Mouse (Mus musculus) forebrain, embryonic 14.5 days (tissue): ENCODE results near the gene Pdgfb. TPM values are rescaled to one million over a fixed set of nuclear protein-coding genes. Genes with fewer than 3 reads are reported as not detected.

ENCODE experiments used
- ATAC-seq: fragments of 200-750 bp; cut with Nextera tagmentation; 2 replicates; pipeline ENCODE4 v1.8.0; 2017; ENCODE audit warnings: mild to moderate bottlenecking, moderate library complexity
- DNase-seq: peaks from one replicate; pipeline ENCODE4 v3.0.0-alpha.2; 2015; ENCODE audit warnings: low spot score
- H3K27ac ChIP-seq: fragments of 300-500 bp; sonication (generic); 2 replicates; pipeline ENCODE4 v1.5.1; 2014; ENCODE audit warnings: low read depth, mild to moderate bottlenecking, control low read depth, low read length, moderate library complexity
- H3K27me3 ChIP-seq: fragments of 300-500 bp; sonication (generic); replicated peaks from 2 replicates; pipeline ENCODE4 v1.6.1; 2014; ENCODE audit warnings: low read length, control low read depth, mixed read lengths; ENCODE audit not compliant: control insufficient read depth, insufficient read depth
- H3K36me3 ChIP-seq: fragments of 300-500 bp; sonication (generic); 2 replicates; pipeline ENCODE4 v1.6.1; 2014; ENCODE audit warnings: low read length, control low read depth; ENCODE audit not compliant: control insufficient read depth, insufficient read depth
- H3K4me1 ChIP-seq: fragments of 300-500 bp; sonication (generic); 2 replicates; pipeline ENCODE4 v1.6.1; 2014; ENCODE audit warnings: antibody characterized with exemption, low read length, control low read depth; ENCODE audit not compliant: control insufficient read depth, insufficient read depth
- H3K4me2 ChIP-seq: fragments of 300-500 bp; sonication (generic); 2 replicates; pipeline ENCODE4 v1.6.1; 2014; ENCODE audit warnings: mild to moderate bottlenecking, control low read depth, low read length
- H3K4me3 ChIP-seq: fragments of 300-500 bp; sonication (generic); 2 replicates; pipeline ENCODE4 v1.5.1; 2014; ENCODE audit warnings: low read depth, low read length, control low read depth
- H3K9ac ChIP-seq: fragments of 300-500 bp; sonication (generic); 2 replicates; pipeline ENCODE4 v1.6.1; 2014; ENCODE audit warnings: mild to moderate bottlenecking, low read length, control low read depth, moderate library complexity
- H3K9me3 ChIP-seq: fragments of 300-500 bp; sonication (generic); replicated peaks from 2 replicates; pipeline ENCODE4 v1.6.1; 2016; ENCODE audit warnings: low read length, control low read depth, mixed read lengths; ENCODE audit not compliant: control insufficient read depth
- WGBS: fragments of 180-500 bp; shearing (Covaris S2); extraction: QIAGEN DNeasy Blood & Tissue Kit; methylation state at CpG from one replicate; pipeline ENCODE4 v1.1.7; 2014; 5-methylcytosine and 5-hydroxymethylcytosine counted together
- polyA plus RNA-seq: library from polyadenylated mRNA; unstranded; fragments of >200 nt; fragmentation: Nextera tagmentation; extraction: Ambion mirVana; gene quantifications from 2 replicates; pipeline ENCODE4 v1.2.1, GENCODE M21; 2014

Pdgfb gene
- polyA plus RNA-seq, 1 experiment from 2014 or later, result 2.7 TPM

GRCm38 (mm10) chr15:80026061-80026460 lies 11.3 kb upstream of the Pdgfb start:
- H3K27ac ChIP-seq, result no peak overlapping the region
- no peak overlapping the region for H3K4me3 ChIP-seq
- H3K9ac ChIP-seq, result no peak overlapping the region
- no peaks in the 10 kb centered on the region for H3K36me3 ChIP-seq
- no peak overlapping the region for H3K4me2 ChIP-seq
- H3K27me3 ChIP-seq, result no peaks in the 10 kb centered on the region
- no peaks in the 10 kb centered on the region for H3K4me1 ChIP-seq
- no peaks in the 10 kb centered on the region for H3K9me3 ChIP-seq
- ATAC-seq (no peak), DNase-seq (no peak)
- 84% methylated on average over 5 of the region's 5 CpGs for WGBS

DNA sequence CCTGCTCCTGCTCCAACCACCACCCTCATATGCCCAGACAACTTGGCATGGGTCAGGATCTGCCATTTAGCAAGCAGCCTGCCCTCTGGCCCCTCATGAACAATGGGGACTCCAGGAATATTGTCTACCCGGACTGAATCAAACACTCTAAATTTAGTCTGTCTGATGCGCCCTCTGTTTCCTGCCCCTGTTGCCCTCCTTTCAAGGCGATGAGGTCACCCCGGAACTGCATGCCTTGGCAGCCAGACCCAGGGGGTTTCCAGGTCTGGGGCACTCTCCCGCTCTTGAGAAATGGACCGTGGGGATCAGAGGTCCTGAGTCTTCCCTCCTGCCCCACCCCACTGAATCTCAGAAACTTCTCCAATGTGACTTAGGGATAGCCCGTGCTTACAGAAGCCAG lies 10.8 kb upstream of the Pdgfb start:
- H3K9ac ChIP-seq, result no peak overlapping the region
- WGBS, result 61% methylated on average over 7 of the region's 7 CpGs
- no peaks in the 10 kb centered on the region for H3K27me3 ChIP-seq
- H3K4me1 ChIP-seq, result no peaks in the 10 kb centered on the region
- DNase-seq (no peak), ATAC-seq (no peak)
- no peak overlapping the region for H3K27ac ChIP-seq
- H3K9me3 ChIP-seq, result no peaks in the 10 kb centered on the region
- no peak overlapping the region for H3K4me3 ChIP-seq
- no peaks in the 10 kb centered on the region for H3K36me3 ChIP-seq
- no peak overlapping the region for H3K4me2 ChIP-seq

DNA sequence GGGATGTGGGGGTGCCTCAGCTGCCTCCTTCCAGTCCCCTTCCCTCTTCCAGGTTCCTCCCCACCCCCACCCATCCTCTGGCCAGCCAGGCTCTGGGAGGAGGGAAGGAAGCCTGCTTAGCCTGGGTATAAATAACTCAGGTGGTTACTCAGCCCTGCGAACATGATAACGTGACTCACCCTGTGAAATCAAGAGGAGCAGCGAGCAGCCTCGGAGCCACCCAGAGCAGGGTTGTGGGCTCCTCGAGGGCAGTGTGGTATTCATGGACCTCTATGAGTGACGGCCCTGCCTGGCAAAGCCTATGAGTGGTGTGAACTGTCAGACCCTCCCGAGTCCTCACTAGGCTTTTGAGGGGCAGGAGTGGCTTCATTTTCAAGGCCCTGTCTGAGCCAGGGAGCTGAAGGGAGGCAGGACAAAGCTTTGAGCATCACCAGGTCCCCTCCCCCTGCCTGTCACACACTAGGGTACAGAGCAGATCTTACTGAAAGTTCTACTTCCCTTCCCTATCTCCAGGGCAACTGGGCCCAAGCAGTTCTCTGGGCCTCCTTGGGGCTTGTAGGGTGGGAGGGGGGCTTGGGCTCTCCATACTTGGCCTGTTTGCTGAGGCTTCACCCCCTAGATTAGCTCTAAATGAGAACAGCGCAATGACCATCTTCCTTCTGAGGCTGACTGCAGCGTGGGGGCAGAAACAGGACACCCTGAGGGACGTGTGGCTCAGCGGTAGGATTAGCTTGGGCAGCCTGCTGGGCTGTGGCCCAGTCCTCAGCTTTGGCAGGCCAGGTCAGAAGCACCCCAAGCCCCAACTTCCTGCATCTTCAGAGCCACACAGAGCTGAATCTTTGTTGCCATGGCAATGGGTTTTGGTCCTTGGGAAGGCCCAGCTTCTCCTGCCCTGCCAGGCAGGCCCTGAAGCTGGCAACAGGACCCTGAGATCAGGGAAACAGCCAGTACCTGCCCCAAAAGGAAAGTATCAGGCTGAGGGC lies 9.8 kb upstream of the Pdgfb start:
- H3K4me3 ChIP-seq, result no peak overlapping the region
- H3K4me1 ChIP-seq, result no peaks in the 10 kb centered on the region
- DNase-seq (no peak), ATAC-seq (no peak)
- WGBS, result 41% methylated on average over 11 of the region's 11 CpGs
- H3K27ac ChIP-seq, result no peak overlapping the region
- no peak overlapping the region for H3K9ac ChIP-seq
- H3K4me2 ChIP-seq, result no peak overlapping the region
- H3K36me3 ChIP-seq, result no peaks in the 10 kb centered on the region
- no peaks in the 10 kb centered on the region for H3K9me3 ChIP-seq
- H3K27me3 ChIP-seq, result no peaks in the 10 kb centered on the region

DNA sequence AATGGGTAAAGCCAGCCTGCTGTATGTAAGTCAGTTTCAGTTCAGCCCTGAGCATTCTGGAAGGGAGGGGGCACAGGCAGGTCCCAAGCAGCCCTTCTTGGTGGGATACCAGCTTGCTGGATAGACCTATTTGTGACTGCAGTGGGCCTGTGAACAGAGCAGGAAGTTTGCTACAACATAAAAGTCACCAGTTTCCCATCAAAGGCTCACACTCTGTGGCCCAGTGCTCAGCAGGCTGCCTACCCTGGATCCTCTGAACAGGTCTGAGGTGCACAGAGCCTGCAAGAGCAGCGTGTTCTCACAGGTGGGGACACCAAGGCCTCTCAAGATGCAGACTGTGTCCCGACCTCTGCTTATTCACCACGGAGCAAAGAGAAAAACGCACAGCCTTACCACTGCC lies 5.7 kb upstream of the Pdgfb start:
- Histone ChIP-seq H3K4me1 (no peaks in the 10 kb centered on the region), H3K27ac (peak overlapping the region; percentile 39; the same call in 1 of the 2 replicates), H3K9me3 (no peaks in the 10 kb centered on the region), H3K27me3 (peaks cover 4% of the 10 kb centered on the region), H3K36me3 (no peaks in the 10 kb centered on the region), H3K4me3 (no peak overlapping the region), H3K4me2 (no peak overlapping the region), H3K9ac (no peak overlapping the region)
- DNase-seq, result no peak
- WGBS, result 73% methylated on average over 4 of the region's 4 CpGs
- ATAC-seq, result no peak

GRCm38 (mm10) chr15:80019625-80020024 lies 4.8 kb upstream of the Pdgfb start:
- WGBS, result 79% methylated on average over 4 of the region's 4 CpGs
- H3K4me2 ChIP-seq, result no peak overlapping the region
- no peaks in the 10 kb centered on the region for H3K36me3 ChIP-seq
- H3K27me3 ChIP-seq, result peaks cover 13% of the 10 kb centered on the region
- no peaks in the 10 kb centered on the region for H3K4me1 ChIP-seq
- no peak overlapping the region for H3K9ac ChIP-seq
- ATAC-seq (no peak), DNase-seq (no peak)
- H3K9me3 ChIP-seq, result no peaks in the 10 kb centered on the region
- H3K4me3 ChIP-seq, result no peak overlapping the region
- no peak overlapping the region for H3K27ac ChIP-seq

DNA sequence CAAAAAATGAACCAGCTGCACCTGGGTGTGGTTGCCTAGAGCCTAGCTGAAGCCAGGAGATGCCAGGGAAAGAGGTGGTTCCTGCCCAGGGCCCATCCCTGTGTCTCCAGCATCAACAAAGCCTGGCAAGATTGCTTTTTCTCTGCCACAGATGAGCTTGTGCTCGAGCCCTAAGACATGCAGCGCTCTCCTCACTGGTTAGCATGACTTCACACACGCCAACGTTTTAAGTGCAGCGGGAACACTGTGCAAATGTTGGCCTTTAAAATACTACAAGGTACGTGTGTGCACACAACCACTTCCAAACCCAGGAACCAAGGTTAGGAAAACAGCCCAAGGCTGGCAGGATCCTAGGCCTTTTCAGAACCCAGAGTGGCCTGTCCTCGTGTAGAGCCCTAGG lies 4.4 kb upstream of the Pdgfb start:
- no peak for ATAC-seq
- no peak for DNase-seq
- 0 out of 2 replicates have a peak, but pooled peaks cover 3% of the 10 kb centered on the region for H3K4me1 ChIP-seq
- 83% methylated on average over 7 of the region's 7 CpGs for WGBS
- no peaks in the 10 kb centered on the region for H3K36me3 ChIP-seq
- no peak overlapping the region for H3K27ac ChIP-seq
- no peaks in the 10 kb centered on the region for H3K9me3 ChIP-seq
- peaks cover 17% of the 10 kb centered on the region for H3K27me3 ChIP-seq
- H3K4me3 ChIP-seq, result no peak overlapping the region
- H3K4me2 ChIP-seq, result no peak overlapping the region
- no peak overlapping the region for H3K9ac ChIP-seq

- Histone ChIP-seq H3K4me2 (no peak overlapping the region), H3K4me1 (peaks cover 14% of the 10 kb centered on the region; the same call in 1 of the 2 replicates), H3K36me3 (no peaks in the 10 kb centered on the region), H3K9ac (no peak overlapping the region), H3K27ac (no peak overlapping the region), H3K27me3 (peaks cover 41% of the 10 kb centered on the region), H3K9me3 (no peaks in the 10 kb centered on the region), H3K4me3 (no peak overlapping the region)
- DNase-seq (no peak), ATAC-seq (no peak)
- WGBS, result 90% methylated on average over 9 of the region's 9 CpGs
Measured at GRCm38 (mm10) chr15:80016563-80017301, 2.0 kb upstream of the Pdgfb start.

GRCm38 (mm10) chr15:80015211-80015952 lies 605 bp upstream of the Pdgfb start:
- Histone ChIP-seq H3K4me2 (peak overlapping the region; percentile 96), H3K9me3 (no peaks in the 10 kb centered on the region), H3K9ac (no peak overlapping the region), H3K4me3 (0 out of 2 replicates have a peak overlapping the region, but pooled peaks have one; percentile 51), H3K27ac (no peak overlapping the region), H3K27me3 (peaks cover 48% of the 10 kb centered on the region), H3K4me1 (peaks cover 14% of the 10 kb centered on the region; the same call in 1 of the 2 replicates), H3K36me3 (no peaks in the 10 kb centered on the region)
- 59% methylated on average over 7 of the region's 7 CpGs for WGBS
- peak; percentile 28 for DNase-seq
- no peak for ATAC-seq
